Mouse (Mus musculus) G1E (cell line): ENCODE data around the gene H2afy2.

Source experiments
- CTCF ChIP-seq: IDR thresholded peaks from 2 replicates; pipeline ENCODE4 v1.5.1; 2012; ENCODE audit warnings: low read depth, low read length, inconsistent platforms, mixed read lengths
- GATA1 ChIP-seq: IDR thresholded peaks from 2 replicates; pipeline ENCODE4 v1.6.1; 2012; ENCODE audit warnings: borderline replicate concordance, low read length, inconsistent platforms, mixed read lengths
- TAL1 ChIP-seq: conservative IDR thresholded peaks from 2 replicates; pipeline ENCODE4 v1.6.1; 2012; ENCODE audit warnings: low read depth, low read length, inconsistent platforms, mixed read lengths

- no peak for TF ChIP-seq CTCF
- no peak for TF ChIP-seq TAL1
- no peak for TF ChIP-seq GATA1
These were observed 3.8 kb upstream of the H2afy2 start for GRCm38 (mm10) chr10:61787541-61788313.
